Mouse (Mus musculus) kidney, adult 2 months (tissue): ENCODE measurements around the gene Elof1.

Experiments
- CTCF ChIP-seq: fragments of 200-500 bp; conservative IDR thresholded peaks from 2 replicates; pipeline ENCODE4 v1.5.1; 2011; ENCODE audit warnings: low read depth, mild to moderate bottlenecking, control low read depth, low read length, moderate library complexity, mixed read lengths; ENCODE audit not compliant: insufficient read depth, insufficient read length
- POLR2A ChIP-seq: fragments of 200-500 bp; IDR thresholded peaks from one replicate; pipeline ENCODE4 v1.6.1; 2011; ENCODE audit warnings: low read depth, low read length, control low read depth

GRCm38 (mm10) chr9:22124169-22124568 is 7.2 kb upstream of the Elof1 start:
- no peak for TF ChIP-seq CTCF
- TF ChIP-seq POLR2A, result no peak
